Mouse (Mus musculus): Measurements from ENCODE around the gene Casd1. TPM values are rescaled to one million over a fixed set of nuclear protein-coding genes. Genes with fewer than 3 reads are reported as not detected.

Gene Casd1
- polyA plus RNA-seq, 1 experiment, result 2.7 TPM

GRCm38 (mm10) chr6:4680576-4680975, 79.9 kb downstream of the Casd1 start:
- H3K27me3 ChIP-seq (replicated peaks), result no peaks in the 10 kb centered on the region
- peaks cover 7% of the 10 kb centered on the region; the same call in 1 of the 2 replicates for H3K4me1 ChIP-seq
- H3K36me3 ChIP-seq (replicated peaks; ENCODE audit: low read length), result peaks cover 13% of the 10 kb centered on the region
- TF ChIP-seq FLI1 (IDR thresholded peaks at IDR 0.05; ENCODE audit: low read length) (no peak), GATA1 (IDR thresholded peaks at IDR 0.05; ENCODE audit: borderline replicate concordance, low read length) (no peak)
- H3K4me3 ChIP-seq (replicated peaks), result no peak overlapping the region
- no peaks in the 10 kb centered on the region for H3K9me3 ChIP-seq

GRCm38 (mm10) chr6:4684706-4685340, 84.2 kb downstream of the Casd1 start:
- peaks cover 17% of the 10 kb centered on the region for H3K36me3 ChIP-seq (replicated peaks; ENCODE audit: low read length)
- H3K9me3 ChIP-seq, result no peaks in the 10 kb centered on the region
- peaks cover 7% of the 10 kb centered on the region; the same call in 1 of the 2 replicates for H3K4me1 ChIP-seq
- H3K27me3 ChIP-seq (replicated peaks), result no peaks in the 10 kb centered on the region
- no peak overlapping the region for H3K4me3 ChIP-seq (replicated peaks)
- TF ChIP-seq FLI1 (IDR thresholded peaks at IDR 0.05; ENCODE audit: low read length) (no peak), GATA1 (IDR thresholded peaks at IDR 0.05; ENCODE audit: borderline replicate concordance, low read length) (no peak)

- no peak for TF ChIP-seq GATA1 (IDR thresholded peaks at IDR 0.05; ENCODE audit: borderline replicate concordance, low read length)
- TF ChIP-seq FLI1 (IDR thresholded peaks at IDR 0.05; ENCODE audit: low read length), result no peak
- Histone ChIP-seq H3K36me3 (replicated peaks; ENCODE audit: low read length) (peaks cover 36% of the 10 kb centered on the region), H3K27me3 (replicated peaks) (no peaks in the 10 kb centered on the region), H3K4me3 (replicated peaks) (no peak overlapping the region), H3K4me1 (0 out of 2 replicates have a peak, but pooled peaks cover 1% of the 10 kb centered on the region), H3K9me3 (no peaks in the 10 kb centered on the region)
Observed at GRCm38 (mm10) chr6:4690438-4690837, 89.8 kb downstream of the Casd1 start.

Other genes starting within 250 kb of the Casd1 start
- gene Col1a2, start 96.0 kb upstream of the Casd1 start, polyA plus RNA-seq (2012; ENCODE audit: insufficient read depth, low replicate concordance), result 0.30 and 0.36 TPM in 2 replicates
- gene Sgce, start 146.4 kb downstream of the Casd1 start, polyA plus RNA-seq (2012; ENCODE audit: insufficient read depth, low replicate concordance), result 4.5 and 5.3 TPM in 2 replicates
- gene Peg10, start 146.5 kb downstream of the Casd1 start, polyA plus RNA-seq (2012; ENCODE audit: insufficient read depth, low replicate concordance), result 1.6 and 11.0 TPM in 2 replicates

All from megakaryocyte, embryonic 14.5 days (primary cell).